Mouse (Mus musculus): ENCODE data around the gene Rbpj. TPM values are rescaled to one million over a fixed set of nuclear protein-coding genes. Genes with fewer than 3 reads are reported as not detected.

Rbpj gene
- polyA plus RNA-seq, 1 experiment from 2014 or later = 26.5 TPM

- Histone ChIP-seq H3K27ac (ENCODE audit: low read length) (no peak overlapping the region), H3K36me3 (ENCODE audit: control insufficient read depth, insufficient read depth, low read length) (no peaks in the 10 kb centered on the region), H3K4me2 (ENCODE audit: low read length) (no peak overlapping the region), H3K9me3 (replicated peaks; ENCODE audit: control insufficient read depth, low read length, poor library complexity, severe bottlenecking) (no peaks in the 10 kb centered on the region), H3K27me3 (ENCODE audit: control insufficient read depth, insufficient read depth, low read depth, low read length) (no peaks in the 10 kb centered on the region), H3K4me3 (ENCODE audit: low read depth, low read length) (no peak overlapping the region), H3K4me1 (ENCODE audit: control insufficient read depth, insufficient read depth, low read length) (no peaks in the 10 kb centered on the region), H3K9ac (ENCODE audit: low read depth, low read length) (no peak overlapping the region)
- ATAC-seq = no peak
- WGBS = 56% methylated on average over 5 of the region's 5 CpGs
Observed at GRCm38 (mm10) chr5:53479891-53480290, 13.9 kb downstream of the Rbpj start.

- H3K4me1 ChIP-seq (ENCODE audit: control insufficient read depth, insufficient read depth, low read length) = no peaks in the 10 kb centered on the region
- H3K4me2 ChIP-seq (ENCODE audit: low read length) = no peak overlapping the region
- no peaks in the 10 kb centered on the region for H3K27me3 ChIP-seq (ENCODE audit: control insufficient read depth, insufficient read depth, low read depth, low read length)
- no peak overlapping the region for H3K9ac ChIP-seq (ENCODE audit: low read depth, low read length)
- H3K9me3 ChIP-seq (replicated peaks; ENCODE audit: control insufficient read depth, low read length, poor library complexity, severe bottlenecking) = no peaks in the 10 kb centered on the region
- H3K27ac ChIP-seq (ENCODE audit: low read length) = no peak overlapping the region
- WGBS = 94% methylated on average over 2 of the region's 2 CpGs
- H3K4me3 ChIP-seq (ENCODE audit: low read depth, low read length) = no peak overlapping the region
- H3K36me3 ChIP-seq (ENCODE audit: control insufficient read depth, insufficient read depth, low read length) = no peaks in the 10 kb centered on the region
- ATAC-seq = no peak
Observed at GRCm38 (mm10) chr5:53481021-53481420, 15.1 kb downstream of the Rbpj start.

GRCm38 (mm10) chr5:53485069-53485628 lies 19.2 kb downstream of the Rbpj start:
- ATAC-seq = no peak
- H3K9me3 ChIP-seq (replicated peaks; ENCODE audit: control insufficient read depth, low read length, poor library complexity, severe bottlenecking) = no peaks in the 10 kb centered on the region
- no peak overlapping the region for H3K27ac ChIP-seq (ENCODE audit: low read length)
- no peak overlapping the region for H3K4me3 ChIP-seq (ENCODE audit: low read depth, low read length)
- H3K36me3 ChIP-seq (ENCODE audit: control insufficient read depth, insufficient read depth, low read length) = no peaks in the 10 kb centered on the region
- H3K4me2 ChIP-seq (ENCODE audit: low read length) = no peak overlapping the region
- WGBS = 89% methylated on average over 6 of the region's 6 CpGs
- H3K9ac ChIP-seq (ENCODE audit: low read depth, low read length) = no peak overlapping the region
- H3K4me1 ChIP-seq (ENCODE audit: control insufficient read depth, insufficient read depth, low read length) = no peaks in the 10 kb centered on the region
- no peaks in the 10 kb centered on the region for H3K27me3 ChIP-seq (ENCODE audit: control insufficient read depth, insufficient read depth, low read depth, low read length)

GRCm38 (mm10) chr5:53485934-53486475 lies 20.1 kb downstream of the Rbpj start:
- H3K4me1 ChIP-seq (ENCODE audit: control insufficient read depth, insufficient read depth, low read length) = no peaks in the 10 kb centered on the region
- 87% methylated on average over 9 of the region's 9 CpGs for WGBS
- no peak overlapping the region for H3K9ac ChIP-seq (ENCODE audit: low read depth, low read length)
- no peaks in the 10 kb centered on the region for H3K36me3 ChIP-seq (ENCODE audit: control insufficient read depth, insufficient read depth, low read length)
- H3K4me2 ChIP-seq (ENCODE audit: low read length) = no peak overlapping the region
- no peaks in the 10 kb centered on the region for H3K27me3 ChIP-seq (ENCODE audit: control insufficient read depth, insufficient read depth, low read depth, low read length)
- no peak for ATAC-seq
- H3K27ac ChIP-seq (ENCODE audit: low read length) = no peak overlapping the region
- H3K4me3 ChIP-seq (ENCODE audit: low read depth, low read length) = no peak overlapping the region
- no peaks in the 10 kb centered on the region for H3K9me3 ChIP-seq (replicated peaks; ENCODE audit: control insufficient read depth, low read length, poor library complexity, severe bottlenecking)

- ATAC-seq = peak; percentile 58; the same call in 1 of the 2 replicates
- Histone ChIP-seq H3K9me3 (replicated peaks; ENCODE audit: control insufficient read depth, low read length, poor library complexity, severe bottlenecking) (no peaks in the 10 kb centered on the region), H3K9ac (ENCODE audit: low read depth, low read length) (no peak overlapping the region), H3K27ac (ENCODE audit: low read length) (no peak overlapping the region), H3K27me3 (ENCODE audit: control insufficient read depth, insufficient read depth, low read depth, low read length) (no peaks in the 10 kb centered on the region), H3K4me3 (ENCODE audit: low read depth, low read length) (no peak overlapping the region), H3K4me1 (ENCODE audit: control insufficient read depth, insufficient read depth, low read length) (no peaks in the 10 kb centered on the region), H3K36me3 (ENCODE audit: control insufficient read depth, insufficient read depth, low read length) (no peaks in the 10 kb centered on the region), H3K4me2 (ENCODE audit: low read length) (no peak overlapping the region)
- 45% methylated on average over 11 of the region's 11 CpGs for WGBS
Observed at GRCm38 (mm10) chr5:53486966-53487592, 21.1 kb downstream of the Rbpj start.

GRCm38 (mm10) chr5:53490697-53491099 lies 24.7 kb downstream of the Rbpj start:
- Histone ChIP-seq H3K4me3 (ENCODE audit: low read depth, low read length) (no peak overlapping the region), H3K4me2 (ENCODE audit: low read length) (no peak overlapping the region), H3K36me3 (ENCODE audit: control insufficient read depth, insufficient read depth, low read length) (no peaks in the 10 kb centered on the region), H3K4me1 (ENCODE audit: control insufficient read depth, insufficient read depth, low read length) (no peaks in the 10 kb centered on the region), H3K9ac (ENCODE audit: low read depth, low read length) (no peak overlapping the region), H3K9me3 (replicated peaks; ENCODE audit: control insufficient read depth, low read length, poor library complexity, severe bottlenecking) (no peaks in the 10 kb centered on the region), H3K27me3 (ENCODE audit: control insufficient read depth, insufficient read depth, low read depth, low read length) (no peaks in the 10 kb centered on the region), H3K27ac (ENCODE audit: low read length) (no peak overlapping the region)
- no peak for ATAC-seq
- 68% methylated on average over 5 of the region's 5 CpGs for WGBS

- Histone ChIP-seq H3K36me3 (ENCODE audit: control insufficient read depth, insufficient read depth, low read length) (no peaks in the 10 kb centered on the region), H3K27ac (ENCODE audit: low read length) (no peak overlapping the region), H3K9ac (ENCODE audit: low read depth, low read length) (no peak overlapping the region), H3K4me1 (ENCODE audit: control insufficient read depth, insufficient read depth, low read length) (no peaks in the 10 kb centered on the region), H3K27me3 (ENCODE audit: control insufficient read depth, insufficient read depth, low read depth, low read length) (no peaks in the 10 kb centered on the region), H3K9me3 (replicated peaks; ENCODE audit: control insufficient read depth, low read length, poor library complexity, severe bottlenecking) (no peaks in the 10 kb centered on the region), H3K4me2 (ENCODE audit: low read length) (no peak overlapping the region), H3K4me3 (ENCODE audit: low read depth, low read length) (no peak overlapping the region)
- 77% methylated on average over 6 of the region's 6 CpGs for WGBS
- no peak for ATAC-seq
Observed at GRCm38 (mm10) chr5:53493756-53494155, 27.8 kb downstream of the Rbpj start.

- no peak for ATAC-seq
Observed at GRCm38 (mm10) chr5:53494536-53495159, 28.7 kb downstream of the Rbpj start.

More at GRCm38 (mm10) chr5:53494536-53495159, 28.7 kb downstream of the Rbpj start:
- H3K36me3 ChIP-seq (ENCODE audit: control insufficient read depth, insufficient read depth, low read length) = no peaks in the 10 kb centered on the region
- H3K4me3 ChIP-seq (ENCODE audit: low read depth, low read length) = no peak overlapping the region
- H3K4me1 ChIP-seq (ENCODE audit: control insufficient read depth, insufficient read depth, low read length) = no peaks in the 10 kb centered on the region
- 90% methylated on average over 17 of the region's 17 CpGs for WGBS
- no peak overlapping the region for H3K27ac ChIP-seq (ENCODE audit: low read length)
- no peaks in the 10 kb centered on the region for H3K9me3 ChIP-seq (replicated peaks; ENCODE audit: control insufficient read depth, low read length, poor library complexity, severe bottlenecking)
- no peaks in the 10 kb centered on the region for H3K27me3 ChIP-seq (ENCODE audit: control insufficient read depth, insufficient read depth, low read depth, low read length)
- no peak overlapping the region for H3K9ac ChIP-seq (ENCODE audit: low read depth, low read length)
- H3K4me2 ChIP-seq (ENCODE audit: low read length) = no peak overlapping the region

Data from midbrain, embryonic 16.5 days (tissue).